Mouse (Mus musculus): ENCODE measurements around the gene Tspo2.

DNA sequence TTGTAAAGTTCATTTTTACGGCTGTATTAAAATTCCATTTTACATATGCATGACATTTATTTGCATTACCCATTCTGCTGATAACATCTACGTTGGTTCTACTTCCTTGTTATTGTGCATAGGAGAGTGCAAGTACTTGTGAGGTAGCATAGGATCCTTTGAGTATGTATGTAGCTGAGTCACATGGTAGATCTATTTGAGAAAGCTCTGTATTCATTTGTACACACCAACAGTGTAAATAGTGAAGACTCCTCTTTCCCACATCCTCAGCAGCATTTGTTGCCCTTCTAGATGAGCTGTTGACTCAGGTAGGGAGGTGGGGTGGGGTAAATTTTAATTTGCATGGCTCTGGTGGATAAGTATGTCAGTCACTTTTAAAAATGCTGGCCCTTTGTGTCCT is 47.5 kb downstream of the Tspo2 start:
- no peak for TF ChIP-seq EP300 (IDR thresholded peaks at IDR 0.05; ENCODE audit: insufficient read depth, low read depth, low read length)
- no peak for TF ChIP-seq CTCF (IDR thresholded peaks at IDR 0.05; ENCODE audit: low read depth, low read length)
- TF ChIP-seq POLR2A (IDR thresholded peaks at IDR 0.05; ENCODE audit: insufficient read depth, low read length) = no peak

All from ES-Bruce4 (cell line).